Mouse (Mus musculus): ENCODE measurements around the gene Tas2r115. TPM values are rescaled to one million over a fixed set of nuclear protein-coding genes. Genes with fewer than 3 reads are reported as not detected.

Gene Tas2r115
- total and polyA plus RNA-seq, 3 experiments, result not detected

DNA sequence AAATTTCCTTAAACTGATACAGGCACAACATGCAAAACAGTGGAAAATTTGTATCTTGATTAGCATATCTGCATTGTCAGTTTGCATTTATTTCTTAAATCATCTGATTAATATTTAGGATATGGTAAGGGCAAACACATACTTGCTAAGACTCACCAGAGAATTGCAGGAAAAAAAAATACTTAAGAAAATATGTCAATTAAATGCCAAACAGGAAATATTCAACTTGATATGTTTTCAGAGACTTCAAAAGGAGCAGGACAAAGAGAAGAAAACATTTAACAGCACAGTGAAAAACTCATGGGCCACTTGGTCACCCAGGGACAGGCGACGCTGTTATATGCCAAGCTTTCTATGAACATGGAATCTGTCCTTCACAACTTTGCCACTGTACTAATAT is 24.0 kb upstream of the Tas2r115 start, which contains the start of gene Tas2r102:
TSS of gene Tas2r102 (plus strand) at position 301 of the 400 bp plus-strand sequence.
- H3K27ac ChIP-seq (ENCODE audit: insufficient read depth, low read depth), result no peak within 1 kb of the TSS
- no peak for DNase-seq (ENCODE audit: extremely low read depth)
- in situ Hi-C loops (cut with MboI; ENCODE audit: low pct_ligation_motif_present, low pct_unique_long_range_greater_than_20kb, low sequenced_read_pairs), result no loop called here
- H3K4me1 ChIP-seq (ENCODE audit: control insufficient read depth in 1 of 2, insufficient read depth in 2 of 2), result no peaks in the 10 kb centered on the region
- no peaks in the 10 kb centered on the region for H3K79me2 ChIP-seq (replicated peaks; ENCODE audit: control insufficient read depth, extremely low read depth, insufficient read depth, poor library complexity, severe bottlenecking)
- H3K9ac ChIP-seq (ENCODE audit: insufficient read depth, low read depth), result no peak within 1 kb of the TSS
- peaks cover 19% of the 10 kb centered on the region for H3K9me3 ChIP-seq (replicated peaks; ENCODE audit: low read length)
- H3K4me2 ChIP-seq (ENCODE audit: insufficient read depth, low read depth, poor library complexity, severe bottlenecking), result no peak within 1 kb of the TSS
- dilution Hi-C loops (cut with MboI; ENCODE audit: extremely low pct_ligation_motif_present, extremely low pct_unique_long_range_greater_than_20kb, low sequenced_read_pairs), result no loop called here
- no peaks in the 10 kb centered on the region for H3K36me3 ChIP-seq (replicated peaks in 1 of 2; ENCODE audit: control insufficient read depth in 1 of 2, insufficient read depth in 1 of 2, low read length in 1 of 2)
- H3K4me3 ChIP-seq (replicated peaks in 1 of 3; ENCODE audit: low read depth in 2 of 3, low read length in 2 of 3, poor library complexity in 1 of 3), result no peak within 1 kb of the TSS
- TF ChIP-seq KAT2A (IDR thresholded peaks at IDR 0.05; ENCODE audit: insufficient replicate concordance, low read length), result no peak
- TF ChIP-seq RCOR1 (conservative IDR thresholded peaks at IDR 0.05; ENCODE audit: low read depth, low read length), result no peak
- no peak for TF ChIP-seq ELF1 (IDR thresholded peaks at IDR 0.05; ENCODE audit: low read depth, low read length)
- TF ChIP-seq IRF4 (IDR thresholded peaks at IDR 0.05; ENCODE audit: low read depth, low read length), result no peak
- no peak for TF ChIP-seq POLR2AphosphoS2 (IDR thresholded peaks at IDR 0.05; ENCODE audit: low read depth, low read length)
- no peak for TF ChIP-seq MAX (IDR thresholded peaks at IDR 0.05; ENCODE audit: low read length)
- no peak for TF ChIP-seq RAD21 (IDR thresholded peaks at IDR 0.05; ENCODE audit: low read depth, low read length)
- TF ChIP-seq PAX5 (IDR thresholded peaks at IDR 0.05; ENCODE audit: low read length), result no peak
- TF ChIP-seq MYC (IDR thresholded peaks at IDR 0.05; ENCODE audit: low read depth, low read length), result no peak
- TF ChIP-seq ZMIZ1 (IDR thresholded peaks at IDR 0.05; ENCODE audit: low read depth, low read length), result no peak
- no peak for TF ChIP-seq E2F4 (IDR thresholded peaks at IDR 0.05; ENCODE audit: insufficient replicate concordance, low read depth, low read length)
- TF ChIP-seq ETS1 (conservative IDR thresholded peaks at IDR 0.05; ENCODE audit: low read depth, low read length), result no peak
- H3K27me3 ChIP-seq (replicated peaks), result no peaks in the 10 kb centered on the region

- Histone ChIP-seq H3K27me3 (replicated peaks) (no peaks in the 10 kb centered on the region), H3K9me3 (replicated peaks; ENCODE audit: low read length) (peaks cover 8% of the 10 kb centered on the region), H3K4me3 (replicated peaks in 1 of 3; ENCODE audit: low read depth in 2 of 3, low read length in 2 of 3, poor library complexity in 1 of 3) (no peak within 1 kb of the TSS), H3K79me2 (replicated peaks; ENCODE audit: control insufficient read depth, extremely low read depth, insufficient read depth, poor library complexity, severe bottlenecking) (no peaks in the 10 kb centered on the region), H3K36me3 (replicated peaks in 1 of 2; ENCODE audit: control insufficient read depth in 1 of 2, insufficient read depth in 1 of 2, low read length in 1 of 2) (no peaks in the 10 kb centered on the region), H3K4me2 (ENCODE audit: insufficient read depth, low read depth, poor library complexity, severe bottlenecking) (no peak within 1 kb of the TSS), H3K4me1 (ENCODE audit: control insufficient read depth in 1 of 2, insufficient read depth in 2 of 2) (no peaks in the 10 kb centered on the region), H3K27ac (ENCODE audit: insufficient read depth, low read depth) (no peak within 1 kb of the TSS), H3K9ac (ENCODE audit: insufficient read depth, low read depth) (no peak within 1 kb of the TSS)
- TF ChIP-seq TBP (conservative IDR thresholded peaks at IDR 0.05; ENCODE audit: low read depth, low read length), result no peak
- no peak for TF ChIP-seq USF1 (IDR thresholded peaks at IDR 0.05; ENCODE audit: low read depth, low read length)
- no peak for TF ChIP-seq EP300 (IDR thresholded peaks at IDR 0.05; ENCODE audit: low read length)
- TF ChIP-seq PAX5 (IDR thresholded peaks at IDR 0.05; ENCODE audit: low read length), result no peak
- no peak for TF ChIP-seq USF2 (conservative IDR thresholded peaks at IDR 0.05; ENCODE audit: low read depth, low read length)
- no peak for TF ChIP-seq MYC (IDR thresholded peaks at IDR 0.05; ENCODE audit: low read depth, low read length)
- TF ChIP-seq RCOR1 (conservative IDR thresholded peaks at IDR 0.05; ENCODE audit: low read depth, low read length), result no peak
- TF ChIP-seq MAZ (IDR thresholded peaks at IDR 0.05; ENCODE audit: low read depth, low read length), result no peak
- TF ChIP-seq NRF1 (IDR thresholded peaks at IDR 0.05; ENCODE audit: low read depth, low read length), result no peak
- TF ChIP-seq MXI1 (IDR thresholded peaks at IDR 0.05; ENCODE audit: low read depth, low read length), result no peak
- TF ChIP-seq CHD2 (IDR thresholded peaks at IDR 0.05; ENCODE audit: low read length), result no peak
- DNase-seq (ENCODE audit: extremely low read depth), result no peak
- dilution Hi-C loops (cut with MboI; ENCODE audit: extremely low pct_ligation_motif_present, extremely low pct_unique_long_range_greater_than_20kb, low sequenced_read_pairs) (no loop called here), in situ Hi-C loops (cut with MboI; ENCODE audit: low pct_ligation_motif_present, low pct_unique_long_range_greater_than_20kb, low sequenced_read_pairs) (no loop called here)
Measured at GRCm38 (mm10) chr6:132754430-132754829, 16.6 kb upstream of the Tas2r115 start, which contains the start of gene Tas2r124. Gene Tas2r124 (plus strand): TSS chr6:132754730.

Data from CH12.LX (cell line).